Mouse (Mus musculus) bone marrow, adult 2 months (tissue): ENCODE measurements around the gene Ric8b.

ENCODE experiments used
- CTCF ChIP-seq: fragments of 200-500 bp; IDR thresholded peaks from 2 replicates; pipeline ENCODE4 v1.5.1; 2011; ENCODE audit warnings: low read length, control low read depth; ENCODE audit not compliant: control insufficient read depth, insufficient read depth
- POLR2A ChIP-seq: fragments of 200-500 bp; IDR thresholded peaks from 2 replicates; pipeline ENCODE4 v1.6.1; 2011; ENCODE audit warnings: low read depth, mild to moderate bottlenecking, control low read depth, low read length, borderline replicate concordance; ENCODE audit not compliant: control insufficient read depth

- no peak for TF ChIP-seq CTCF
- no peak for TF ChIP-seq POLR2A
Measured at GRCm38 (mm10) chr10:85054876-85055275, 137.5 kb downstream of the Ric8b start.
